Mouse (Mus musculus) testis, adult 2 months (tissue): ENCODE data around the gene Mrpl4.

Experiments
- CTCF ChIP-seq: fragments of 200-500 bp; IDR thresholded peaks from 2 replicates; pipeline ENCODE4 v1.5.1; 2012; ENCODE audit warnings: low read depth, mild to moderate bottlenecking, inconsistent platforms, low read length, moderate library complexity; ENCODE audit not compliant: control insufficient read depth, insufficient read depth, insufficient replicate concordance
- POLR2A ChIP-seq: fragments of 200-500 bp; IDR thresholded peaks from 2 replicates; pipeline ENCODE4 v1.6.1; 2012; ENCODE audit warnings: low read depth, mild to moderate bottlenecking, inconsistent platforms, low read length, moderate library complexity; ENCODE audit not compliant: control insufficient read depth

DNA sequence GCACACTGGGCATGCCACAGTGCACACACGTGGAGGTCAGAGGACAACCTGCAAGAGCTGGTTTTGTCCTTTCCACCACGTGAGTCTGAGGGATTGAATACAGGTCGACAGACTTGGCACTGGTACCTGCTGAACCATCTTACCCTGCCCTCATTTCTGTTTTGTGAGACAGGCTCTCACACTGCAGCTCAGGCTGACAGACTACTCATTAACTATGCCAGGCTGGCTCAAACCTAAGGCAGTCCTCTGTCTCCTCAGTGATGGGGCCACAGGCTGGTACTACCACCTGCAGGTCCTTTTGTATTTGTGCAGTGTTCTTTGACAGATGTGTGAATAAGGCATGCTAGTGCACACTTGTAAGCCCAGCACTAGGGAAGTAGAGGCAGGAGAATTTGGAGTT is 7.5 kb upstream of the Mrpl4 start:
- TF ChIP-seq CTCF: no peak
- TF ChIP-seq POLR2A: no peak
